8 mouse cellular contexts compared by ENCODE assay signal in genomic region chr15:86185689-86186569, GRCm38 (mm10). TPM values are rescaled to one million over a fixed set of nuclear protein-coding genes. Genes with fewer than 3 reads are reported as not detected.
A peak's percentile ranks its signal among the peaks of the same experiment; 100 is the strongest.
DNase-seq lines count a peak whose midpoint lies in the region; ATAC-seq and TF ChIP-seq lines count a peak whose summit lies in the region.

Gene Cerk (minus strand): TSS chr15:86186141.

- peak within 1 kb of the TSS; percentile 88 for H3K4me3 ChIP-seq in forebrain, embryonic 14.5 days (ENCODE audit: low read depth, low read length)
- peak within 1 kb of the TSS; percentile 85 for H3K4me3 ChIP-seq in heart, postnatal 0 days (ENCODE audit: low read depth, low read length)
- peak within 1 kb of the TSS; percentile 67 for H3K4me3 ChIP-seq in liver, embryonic 16.5 days (ENCODE audit: low read depth, low read length)
- peak within 1 kb of the TSS; percentile 92 for H3K4me3 ChIP-seq in neural tube, embryonic 14.5 days (ENCODE audit: low read depth, low read length)

- peak; percentile 52 for TF ChIP-seq CTCF in brain, embryonic 14.5 days (IDR thresholded peaks at IDR 0.05; ENCODE audit: borderline replicate concordance, extremely low read depth, insufficient read depth, insufficient read length)
- TF ChIP-seq CTCF in heart, postnatal 0 days (IDR thresholded peaks at IDR 0.05; ENCODE audit: low read depth), result peak; percentile 63

- H3K27ac ChIP-seq in forebrain, embryonic 14.5 days (ENCODE audit: low read depth, low read length), result peak within 1 kb of the TSS; percentile 84
- peak within 1 kb of the TSS; percentile 96 for H3K27ac ChIP-seq in heart, postnatal 0 days (ENCODE audit: low read depth)
- peak within 1 kb of the TSS; percentile 75 for H3K27ac ChIP-seq in liver, embryonic 16.5 days (ENCODE audit: low read length)
- peak within 1 kb of the TSS; percentile 96 for H3K27ac ChIP-seq in neural tube, embryonic 14.5 days (ENCODE audit: low read depth, low read length)

- no peak for TF ChIP-seq EP300 in heart, postnatal 0 days (IDR thresholded peaks at IDR 0.05; ENCODE audit: low read depth)

- TF ChIP-seq POLR2A in brain, embryonic 14.5 days (IDR thresholded peaks at IDR 0.05; ENCODE audit: borderline replicate concordance, extremely low read depth, insufficient read depth, insufficient read length, poor library complexity, severe bottlenecking), result peak; percentile 61; the same call in 1 of the 2 replicates

- H3K4me2 ChIP-seq in forebrain, embryonic 14.5 days (ENCODE audit: low read length), result peak within 1 kb of the TSS; percentile 83
- peak within 1 kb of the TSS; percentile 85 for H3K4me2 ChIP-seq in heart, postnatal 0 days (ENCODE audit: low read depth, low read length)
- H3K4me2 ChIP-seq in liver, embryonic 16.5 days (ENCODE audit: low read depth, low read length), result peak within 1 kb of the TSS; percentile 72
- peak within 1 kb of the TSS; percentile 84 for H3K4me2 ChIP-seq in neural tube, embryonic 14.5 days (ENCODE audit: low read depth, low read length)

- peak; percentile 74 for DNase-seq in brain, embryonic 14.5 days (ENCODE audit: low read depth)
- DNase-seq in forebrain, embryonic 14.5 days (ENCODE audit: low spot score), result peak; percentile 63
- DNase-seq in heart, postnatal 0 days (ENCODE audit: low spot score), result peak; percentile 90
- DNase-seq in kidney, postnatal 25 days, result peak; percentile 81 to 90
- peak; percentile 55 for DNase-seq in testis, postnatal 14 days (ENCODE audit: low spot score)

- no peaks in the 10 kb centered on the region for H3K9me3 ChIP-seq in forebrain, embryonic 14.5 days (replicated peaks; ENCODE audit: control insufficient read depth, low read length)
- H3K9me3 ChIP-seq in heart, postnatal 0 days (replicated peaks; ENCODE audit: control insufficient read depth, low read length), result no peaks in the 10 kb centered on the region
- no peaks in the 10 kb centered on the region for H3K9me3 ChIP-seq in liver, embryonic 16.5 days (replicated peaks; ENCODE audit: control insufficient read depth, low read length)
- H3K9me3 ChIP-seq in neural tube, embryonic 14.5 days (ENCODE audit: control insufficient read depth, low read length), result no peaks in the 10 kb centered on the region

- no peaks in the 10 kb centered on the region for H3K36me3 ChIP-seq in forebrain, embryonic 14.5 days (ENCODE audit: control insufficient read depth, insufficient read depth, low read length)
- no peaks in the 10 kb centered on the region for H3K36me3 ChIP-seq in heart, postnatal 0 days (replicated peaks; ENCODE audit: control insufficient read depth, insufficient read depth, low read length)
- no peaks in the 10 kb centered on the region for H3K36me3 ChIP-seq in liver, embryonic 16.5 days (ENCODE audit: control insufficient read depth, insufficient read depth)
- H3K36me3 ChIP-seq in neural tube, embryonic 14.5 days (ENCODE audit: control insufficient read depth, insufficient read depth, low read length), result no peaks in the 10 kb centered on the region

- peak; percentile 64 for ATAC-seq in CD4-positive, CD25-positive, alpha-beta regulatory T cell, adult 4 months
- ATAC-seq in forebrain, embryonic 14.5 days, result peak; percentile 77
- ATAC-seq in heart, postnatal 0 days (ENCODE audit: insufficient read depth, low read depth), result peak; percentile 68
- peak; percentile 57 for ATAC-seq in liver, embryonic 16.5 days (ENCODE audit: low read depth)
- ATAC-seq in neural tube, embryonic 14.5 days (ENCODE audit: low read depth), result peak; percentile 68

- H3K4me1 ChIP-seq in forebrain, embryonic 14.5 days (ENCODE audit: control insufficient read depth, insufficient read depth, low read length), result peaks cover 4% of the 10 kb centered on the region
- H3K4me1 ChIP-seq in heart, postnatal 0 days (ENCODE audit: control insufficient read depth, insufficient read depth), result peaks cover 53% of the 10 kb centered on the region
- peaks cover 3% of the 10 kb centered on the region for H3K4me1 ChIP-seq in liver, embryonic 16.5 days (ENCODE audit: control insufficient read depth, low read depth, low read length)
- peaks cover 35% of the 10 kb centered on the region for H3K4me1 ChIP-seq in neural tube, embryonic 14.5 days (ENCODE audit: control insufficient read depth, insufficient read depth, low read length)

- 4% methylated on average over 41 of the region's 43 CpGs for WGBS in forebrain, embryonic 14.5 days
- whole genome bisulfite sequencing in heart, postnatal 0 days, result under 1% methylated on average over 43 of the region's 43 CpGs
- WGBS in liver, embryonic 16.5 days (ENCODE audit: insufficient replicate concordance), result 1% methylated on average over 40 of the region's 43 CpGs
- 3% methylated on average over 40 of the region's 43 CpGs for WGBS in neural tube, embryonic 14.5 days

- no peaks in the 10 kb centered on the region for H3K27me3 ChIP-seq in forebrain, embryonic 14.5 days (replicated peaks; ENCODE audit: control insufficient read depth, insufficient read depth, low read length)
- H3K27me3 ChIP-seq in heart, postnatal 0 days (ENCODE audit: control insufficient read depth, insufficient read depth, low read length), result no peaks in the 10 kb centered on the region
- H3K27me3 ChIP-seq in liver, embryonic 16.5 days (ENCODE audit: control insufficient read depth, insufficient read depth, low read depth, low read length), result peaks cover 21% of the 10 kb centered on the region
- no peaks in the 10 kb centered on the region; the same call in 1 of the 2 replicates for H3K27me3 ChIP-seq in neural tube, embryonic 14.5 days (ENCODE audit: control insufficient read depth, insufficient read depth, low read length)

- peak within 1 kb of the TSS; percentile 93 for H3K9ac ChIP-seq in forebrain, embryonic 14.5 days (ENCODE audit: low read length)
- H3K9ac ChIP-seq in heart, postnatal 0 days (replicated peaks; ENCODE audit: low read depth, low read length), result peak within 1 kb of the TSS; percentile 92
- peak within 1 kb of the TSS; percentile 60 for H3K9ac ChIP-seq in liver, embryonic 16.5 days (ENCODE audit: low read depth, low read length)
- H3K9ac ChIP-seq in neural tube, embryonic 14.5 days (replicated peaks; ENCODE audit: low read depth, low read length), result peak within 1 kb of the TSS; percentile 98

RNA-seq across cellular contexts. Expression of gene Cerk, which starts in this region (rescaled TPM):
- polyA plus RNA-seq in CD4-positive, CD25-positive, alpha-beta regulatory T cell, adult 4 months (2017; shearing (Covaris generic)), result 1 to 10 TPM; 5.1 to 6.1 TPM
- polyA plus RNA-seq in brain, embryonic 14.5 days (2012; rRNA removed), result 27.3 and 32.0 TPM in 2 replicates
- polyA plus RNA-seq in forebrain, embryonic 14.5 days (2014; fragmentation: Nextera tagmentation; extraction: Ambion mirVana), result 20.8 and 21.3 TPM in 2 replicates
- 25.3 and 28.2 TPM in 2 replicates for total RNA-seq in heart, postnatal 0 days (2014; rRNA removed; ENCODE audit: low replicate concordance)
- 12.1 and 14.5 TPM in 2 replicates for polyA plus RNA-seq in heart, postnatal 0 days (2015; fragmentation: Nextera tagmentation; extraction: Ambion mirVana)
- 4.7 and 4.8 TPM in 2 replicates for polyA plus RNA-seq in liver, embryonic 16.5 days (2015; fragmentation: Nextera tagmentation; extraction: Ambion mirVana)
- 27.0 and 36.8 TPM in 2 replicates for polyA plus RNA-seq in neural tube, embryonic 14.5 days (2014; fragmentation: Nextera tagmentation; extraction: Ambion mirVana)

Comparison
In these comparisons a context has a peak if more than half of its experiments do, and no peak if none do; other contexts are left out.
1. Peak in every context shown above with its lines: DNase-seq, ATAC-seq, H3K4me3 ChIP-seq and H3K27ac ChIP-seq.